Mouse (Mus musculus): ENCODE measurements around the gene Ubr4. TPM values are rescaled to one million over a fixed set of nuclear protein-coding genes. Genes with fewer than 3 reads are reported as not detected.

Gene Ubr4
- total RNA-seq, 1 experiment: 199 TPM

DNA sequence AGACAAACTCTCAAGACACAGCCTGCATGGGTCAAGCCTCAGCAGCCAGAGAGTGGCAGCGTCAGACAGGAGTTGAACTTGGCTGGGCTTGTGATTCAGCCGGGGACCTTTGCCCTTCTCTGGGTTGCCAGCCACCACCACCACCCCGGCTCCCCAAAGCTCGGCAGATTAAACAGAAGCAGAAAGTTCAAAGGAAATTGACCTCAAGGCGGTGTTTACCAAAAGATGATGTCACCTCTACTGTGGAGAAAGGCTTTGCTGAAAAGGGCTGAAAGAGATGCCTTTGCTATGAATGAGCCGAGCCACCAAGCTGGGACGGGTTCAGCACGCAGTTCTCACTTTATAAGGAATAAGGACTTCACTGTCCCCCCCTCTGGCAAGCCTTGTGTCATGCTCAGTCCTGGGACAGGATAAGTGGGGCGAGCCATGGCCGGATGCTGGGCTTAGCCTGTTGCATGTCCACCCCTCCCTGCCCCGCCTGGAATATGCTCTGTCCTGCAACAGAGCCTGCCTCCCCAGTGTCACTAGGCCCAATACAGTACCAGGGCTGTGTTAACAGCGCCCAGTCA is 182.8 kb downstream of the Ubr4 start:
- Histone ChIP-seq H3K4me3 (ENCODE audit: insufficient read depth in 1 of 2, low read depth in 1 of 2, low read length in 2 of 2, poor library complexity in 1 of 2, severe bottlenecking in 1 of 2) (no peak overlapping the region), H3K27ac (ENCODE audit: insufficient read depth, low read depth, low read length, poor library complexity, severe bottlenecking) (no peak overlapping the region), H3K9ac (ENCODE audit: insufficient read depth, low read depth, low read length, poor library complexity, severe bottlenecking) (no peak overlapping the region), H3K4me1 (ENCODE audit: control insufficient read depth in 2 of 2, insufficient read depth in 2 of 2, low read length in 2 of 2, poor library complexity in 1 of 2) (no peaks in the 10 kb centered on the region; a peak in 1 of 4 replicates), H3K36me3 (ENCODE audit: control insufficient read depth, insufficient read depth, low read length, poor library complexity, severe bottlenecking) (no peaks in the 10 kb centered on the region), H3K9me3 (ENCODE audit: control insufficient read depth, insufficient read depth, low read depth, low read length) (no peaks in the 10 kb centered on the region)
- no peak for TF ChIP-seq ZNF384 (IDR thresholded peaks at IDR 0.05; ENCODE audit: low read depth, low read length)
- no peak for TF ChIP-seq MAFK (IDR thresholded peaks at IDR 0.05; ENCODE audit: insufficient read depth, low read depth, low read length)
- TF ChIP-seq ZC3H11A (IDR thresholded peaks at IDR 0.05; ENCODE audit: borderline replicate concordance, low read depth, low read length): no peak
- TF ChIP-seq HCFC1 (IDR thresholded peaks at IDR 0.05; ENCODE audit: borderline replicate concordance, insufficient read depth, low read length): no peak
- TF ChIP-seq CHD2 (IDR thresholded peaks at IDR 0.05; ENCODE audit: low read depth, low read length): no peak
- DNase-seq (ENCODE audit: low read depth, low spot score): no peak
- in situ Hi-C loops (cut with MboI; ENCODE audit: low sequenced_read_pairs in 2 of 2, unreplicated experiment in 2 of 2): no loop called here

- no peak overlapping the region for H3K4me3 ChIP-seq (ENCODE audit: insufficient read depth in 1 of 2, low read depth in 1 of 2, low read length in 2 of 2, poor library complexity in 1 of 2, severe bottlenecking in 1 of 2)
- in situ Hi-C loops (cut with MboI; ENCODE audit: low sequenced_read_pairs in 2 of 2, unreplicated experiment in 2 of 2): no loop called here
- H3K9me3 ChIP-seq (ENCODE audit: control insufficient read depth, insufficient read depth, low read depth, low read length): no peaks in the 10 kb centered on the region
- no peaks in the 10 kb centered on the region for H3K36me3 ChIP-seq (ENCODE audit: control insufficient read depth, insufficient read depth, low read length, poor library complexity, severe bottlenecking)
- no peak overlapping the region for H3K27ac ChIP-seq (ENCODE audit: insufficient read depth, low read depth, low read length, poor library complexity, severe bottlenecking)
- no peak for DNase-seq (ENCODE audit: low read depth, low spot score)
- TF ChIP-seq HCFC1 (IDR thresholded peaks at IDR 0.05; ENCODE audit: borderline replicate concordance, insufficient read depth, low read length) (no peak), CHD2 (IDR thresholded peaks at IDR 0.05; ENCODE audit: low read depth, low read length) (no peak), ZC3H11A (IDR thresholded peaks at IDR 0.05; ENCODE audit: borderline replicate concordance, low read depth, low read length) (no peak), MAFK (IDR thresholded peaks at IDR 0.05; ENCODE audit: insufficient read depth, low read depth, low read length) (no peak), ZNF384 (IDR thresholded peaks at IDR 0.05; ENCODE audit: low read depth, low read length) (no peak)
- H3K9ac ChIP-seq (ENCODE audit: insufficient read depth, low read depth, low read length, poor library complexity, severe bottlenecking): no peak overlapping the region
- no peaks in the 10 kb centered on the region; a peak in 1 of 4 replicates for H3K4me1 ChIP-seq (ENCODE audit: control insufficient read depth in 2 of 2, insufficient read depth in 2 of 2, low read length in 2 of 2, poor library complexity in 1 of 2)
These were observed 183.3 kb downstream of the Ubr4 start for GRCm38 (mm10) chr4:139535719-139536118.

- Histone ChIP-seq H3K4me1 (ENCODE audit: control insufficient read depth in 2 of 2, insufficient read depth in 2 of 2, low read length in 2 of 2, poor library complexity in 1 of 2) (no peaks in the 10 kb centered on the region; a peak in 1 of 4 replicates), H3K9me3 (ENCODE audit: control insufficient read depth, insufficient read depth, low read depth, low read length) (no peaks in the 10 kb centered on the region), H3K27ac (ENCODE audit: insufficient read depth, low read depth, low read length, poor library complexity, severe bottlenecking) (no peak overlapping the region), H3K4me3 (ENCODE audit: insufficient read depth in 1 of 2, low read depth in 1 of 2, low read length in 2 of 2, poor library complexity in 1 of 2, severe bottlenecking in 1 of 2) (no peak overlapping the region), H3K36me3 (ENCODE audit: control insufficient read depth, insufficient read depth, low read length, poor library complexity, severe bottlenecking) (no peaks in the 10 kb centered on the region), H3K9ac (ENCODE audit: insufficient read depth, low read depth, low read length, poor library complexity, severe bottlenecking) (no peak overlapping the region)
- in situ Hi-C loops (cut with MboI; ENCODE audit: low sequenced_read_pairs in 2 of 2, unreplicated experiment in 2 of 2): no loop called here
- DNase-seq (ENCODE audit: low read depth, low spot score): no peak
- no peak for TF ChIP-seq MAFK (IDR thresholded peaks at IDR 0.05; ENCODE audit: insufficient read depth, low read depth, low read length)
- TF ChIP-seq ZC3H11A (IDR thresholded peaks at IDR 0.05; ENCODE audit: borderline replicate concordance, low read depth, low read length): no peak
- no peak for TF ChIP-seq HCFC1 (IDR thresholded peaks at IDR 0.05; ENCODE audit: borderline replicate concordance, insufficient read depth, low read length)
- no peak for TF ChIP-seq CHD2 (IDR thresholded peaks at IDR 0.05; ENCODE audit: low read depth, low read length)
- TF ChIP-seq ZNF384 (IDR thresholded peaks at IDR 0.05; ENCODE audit: low read depth, low read length): no peak
These were observed 184.3 kb downstream of the Ubr4 start for GRCm38 (mm10) chr4:139536706-139537105.

Other genes with a start within 250 kb of the Ubr4 start
- gene Minos1, start 221.5 kb upstream of the Ubr4 start, total RNA-seq (2012; rRNA removed): 141 and 147 TPM in 2 replicates
- gene Capzb, start 159.7 kb upstream of the Ubr4 start, total RNA-seq (2012; rRNA removed): 86.7 and 111 TPM in 2 replicates
- 25.0 and 35.3 TPM in 2 replicates for gene Pqlc2, start 41.9 kb upstream of the Ubr4 start, total RNA-seq (2012; rRNA removed)
- 24.7 and 27.2 TPM in 2 replicates for gene Akr7a5, start 41.9 kb upstream of the Ubr4 start, total RNA-seq (2012; rRNA removed)
- gene Mrto4, start within 50 bp of the Ubr4 start, total RNA-seq (2012; rRNA removed): 290 and 318 TPM in 2 replicates
- 88.0 and 136 TPM in 2 replicates for gene Emc1, start within 50 bp of the Ubr4 start, total RNA-seq (2012; rRNA removed)
- gene Iffo2, start 177.9 kb downstream of the Ubr4 start, total RNA-seq (2012; rRNA removed): 11.2 and 19.3 TPM in 2 replicates

Data from ES-E14 (cell line).